Mouse (Mus musculus) layer of hippocampus, postnatal 10 days (tissue): ENCODE data around the gene Lrrc10. TPM values are rescaled to one million over a fixed set of nuclear protein-coding genes. Genes with fewer than 3 reads are reported as not detected.

ENCODE experiments used
- total RNA-seq, 2 experiments: library from RNA; stranded (reverse); gene quantifications; 2 replicates each; pipeline ENCODE4 v1.2.3; 2021

The Lrrc10 gene
- total RNA-seq, 2 experiments from 2014 or later: 0.34 TPM; not detected in 1

Other genes starting within 250 kb of the Lrrc10 start
- gene Myrfl, start 148.4 kb upstream of the Lrrc10 start, total RNA-seq: under 1 TPM; 0.14 to 0.31 TPM
- 10 to 100 TPM; 62.0 to 69.2 TPM for gene Rab3ip, start 94.6 kb upstream of the Lrrc10 start, total RNA-seq
- not detected for gene Gm10271, start 72.7 kb upstream of the Lrrc10 start, total RNA-seq
- 1 to 10 TPM; 1.0 to 1.2 TPM for gene Best3, start 59.0 kb upstream of the Lrrc10 start, total RNA-seq
- 100 to 1,000 TPM; 241 to 255 TPM for gene Cct2, start 18.5 kb downstream of the Lrrc10 start, total RNA-seq
- gene Frs2, start 103.2 kb downstream of the Lrrc10 start, total RNA-seq: 10 to 100 TPM; 27.4 to 27.8 TPM
- gene Yeats4, start 179.2 kb downstream of the Lrrc10 start, total RNA-seq: 10 to 100 TPM; 50.6 to 57.3 TPM
- not detected for gene 9530003J23Rik, start 193.4 kb downstream of the Lrrc10 start, total RNA-seq
- 1 to 10 TPM; 6.4 to 7.6 TPM for gene Lyz2, start 237.0 kb downstream of the Lrrc10 start, total RNA-seq
- under 1 TPM in 1 of 2 experiments, not detected in 1; 0.96 TPM for gene Lyz1, start 247.5 kb downstream of the Lrrc10 start, total RNA-seq